Mouse (Mus musculus) kidney, embryonic 14.5 days (tissue): ENCODE data around the gene Caprin1. TPM values are rescaled to one million over a fixed set of nuclear protein-coding genes. Genes with fewer than 3 reads are reported as not detected.

ENCODE experiments used
- ATAC-seq: fragments of 200-750 bp; cut with Nextera tagmentation; 2 replicates; pipeline ENCODE4 v1.8.0; 2017; ENCODE audit warnings: moderate number of reproducible peaks, mild to moderate bottlenecking, moderate TSS enrichment, moderate library complexity; ENCODE audit not compliant: low FRiP score, low TSS enrichment
- H3K27ac ChIP-seq: fragments of 300-500 bp; sonication (generic); 2 replicates; pipeline ENCODE4 v1.5.1; 2014; ENCODE audit warnings: low read depth, mild to moderate bottlenecking, low read length, moderate library complexity, mixed read lengths
- H3K27me3 ChIP-seq: fragments of 300-500 bp; sonication (generic); 2 replicates; pipeline ENCODE4 v1.6.1; 2014; ENCODE audit warnings: mild to moderate bottlenecking, low read length; ENCODE audit not compliant: control insufficient read depth, insufficient read depth
- H3K36me3 ChIP-seq: fragments of 300-500 bp; sonication (generic); 2 replicates; pipeline ENCODE4 v1.6.1; 2014; ENCODE audit warnings: low read length, mixed read lengths; ENCODE audit not compliant: control insufficient read depth, insufficient read depth
- H3K4me1 ChIP-seq: fragments of 300-500 bp; sonication (generic); 2 replicates; pipeline ENCODE4 v1.6.1; 2014; ENCODE audit warnings: low read length, mixed read lengths; ENCODE audit not compliant: control insufficient read depth, insufficient read depth
- H3K4me2 ChIP-seq: fragments of 300-500 bp; sonication (generic); replicated peaks from 2 replicates; pipeline ENCODE4 v1.6.1; 2014; ENCODE audit warnings: low read depth, mild to moderate bottlenecking, low read length
- H3K4me3 ChIP-seq: fragments of 300-500 bp; sonication (generic); 2 replicates; pipeline ENCODE4 v1.5.1; 2014; ENCODE audit warnings: mild to moderate bottlenecking, low read length
- H3K9ac ChIP-seq: fragments of 300-500 bp; sonication (generic); 2 replicates; pipeline ENCODE4 v1.6.1; 2014; ENCODE audit warnings: low read depth, mild to moderate bottlenecking, low read length, moderate library complexity
- H3K9me3 ChIP-seq: fragments of 300-500 bp; sonication (generic); 2 replicates; pipeline ENCODE4 v1.6.1; 2016; ENCODE audit warnings: low read length; ENCODE audit not compliant: control insufficient read depth
- WGBS: fragments of 180-500 bp; shearing (Covaris S2); extraction: QIAGEN DNeasy Blood & Tissue Kit; methylation state at CpG from one replicate; pipeline ENCODE4 v1.1.7; 2014; 5-methylcytosine and 5-hydroxymethylcytosine counted together
- polyA plus RNA-seq: library from polyadenylated mRNA; unstranded; fragments of >200 nt; fragmentation: Nextera tagmentation; extraction: Ambion mirVana; gene quantifications from 2 replicates; pipeline ENCODE4 v1.2.1, GENCODE M21; 2014

The Caprin1 gene
- polyA plus RNA-seq, result 215 and 448 TPM in 2 replicates

- H3K4me1 ChIP-seq, result peaks cover 6% of the 10 kb centered on the region; the same call in 1 of the 2 replicates
- no peaks in the 10 kb centered on the region for H3K27me3 ChIP-seq
- H3K4me3 ChIP-seq, result peak within 1 kb of the TSS; percentile 98
- H3K9me3 ChIP-seq, result no peaks in the 10 kb centered on the region
- peaks cover 20% of the 10 kb centered on the region for H3K36me3 ChIP-seq
- peak; percentile 95 for ATAC-seq
- H3K9ac ChIP-seq, result peak within 1 kb of the TSS; percentile 99
- peak within 1 kb of the TSS; percentile 99 for H3K27ac ChIP-seq
- WGBS, result under 1% methylated on average over 29 of the region's 33 CpGs
- H3K4me2 ChIP-seq, result peak within 1 kb of the TSS; percentile 60
Observed at GRCm38 (mm10) chr2:103797491-103798009, at the start of gene Caprin1. Caprin1 (minus strand) TSS chr2:103797649.

DNA sequence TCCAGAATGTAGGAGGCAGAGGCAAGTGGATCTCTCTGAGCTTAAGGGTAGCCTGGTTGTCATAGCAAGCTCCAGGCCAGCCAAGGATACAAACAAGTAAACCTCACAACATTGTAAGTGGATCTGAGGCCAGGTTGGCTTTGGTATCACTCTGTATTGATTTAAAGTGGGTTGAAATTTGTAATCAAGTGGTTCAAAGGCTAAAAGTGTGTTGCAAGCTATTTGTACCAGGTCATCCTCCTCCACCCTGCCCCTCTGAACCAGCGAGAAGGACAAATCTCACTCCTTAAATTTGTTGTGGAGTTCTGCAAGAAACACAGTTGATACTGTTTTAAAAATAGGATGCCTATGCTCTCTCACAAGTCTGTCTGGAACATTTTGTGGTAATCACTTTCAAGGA lies 49.4 kb upstream of the Caprin1 start:
- Histone ChIP-seq H3K9ac (no peak overlapping the region), H3K27me3 (no peaks in the 10 kb centered on the region), H3K27ac (no peak overlapping the region), H3K4me2 (no peak overlapping the region), H3K9me3 (no peaks in the 10 kb centered on the region; the same call in 1 of the 2 replicates), H3K36me3 (no peaks in the 10 kb centered on the region), H3K4me3 (no peak overlapping the region), H3K4me1 (no peaks in the 10 kb centered on the region)
- no peak for ATAC-seq
- WGBS, result 81% methylated on average over 1 of the region's 1 CpGs

DNA sequence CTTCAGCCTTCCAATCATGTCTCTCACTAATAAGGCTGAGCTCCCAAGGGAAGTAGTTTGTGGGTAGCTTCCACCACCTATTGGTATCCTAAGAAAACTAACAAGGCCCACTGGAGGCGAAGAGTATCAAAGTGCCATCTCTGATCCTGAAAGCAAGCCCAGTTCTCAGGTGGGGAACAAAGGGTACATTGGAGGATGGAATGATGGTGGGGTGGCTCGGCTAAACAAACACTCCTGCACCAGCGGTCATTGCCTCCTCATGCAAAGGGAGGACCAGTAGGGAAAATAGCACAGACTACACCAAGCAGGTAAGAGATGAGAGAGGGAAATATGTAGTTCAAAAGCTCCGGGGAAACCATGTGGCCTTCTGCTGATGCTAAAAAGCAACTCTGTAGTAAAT lies 48.8 kb upstream of the Caprin1 start:
- Histone ChIP-seq H3K9ac (no peak overlapping the region), H3K27ac (no peak overlapping the region), H3K4me2 (no peak overlapping the region), H3K4me1 (no peaks in the 10 kb centered on the region), H3K36me3 (no peaks in the 10 kb centered on the region), H3K4me3 (no peak overlapping the region), H3K9me3 (no peaks in the 10 kb centered on the region; the same call in 1 of the 2 replicates), H3K27me3 (no peaks in the 10 kb centered on the region)
- WGBS, result 85% methylated on average over 4 of the region's 4 CpGs
- ATAC-seq, result no peak

- no peak for ATAC-seq
- Histone ChIP-seq H3K36me3 (no peaks in the 10 kb centered on the region), H3K4me3 (no peak overlapping the region), H3K4me1 (no peaks in the 10 kb centered on the region), H3K9me3 (no peaks in the 10 kb centered on the region; the same call in 1 of the 2 replicates), H3K4me2 (no peak overlapping the region), H3K27ac (no peak overlapping the region), H3K27me3 (no peaks in the 10 kb centered on the region), H3K9ac (no peak overlapping the region)
- WGBS, result 90% methylated on average over 2 of the region's 2 CpGs
Observed at GRCm38 (mm10) chr2:103844016-103844415, 46.6 kb upstream of the Caprin1 start.

- no peak overlapping the region for H3K4me3 ChIP-seq
- H3K9ac ChIP-seq, result no peak overlapping the region
- H3K27me3 ChIP-seq, result no peaks in the 10 kb centered on the region
- H3K4me2 ChIP-seq, result no peak overlapping the region
- H3K9me3 ChIP-seq, result no peaks in the 10 kb centered on the region; the same call in 1 of the 2 replicates
- no peaks in the 10 kb centered on the region for H3K4me1 ChIP-seq
- no peaks in the 10 kb centered on the region for H3K36me3 ChIP-seq
- WGBS, result 95% methylated on average over 13 of the region's 13 CpGs
- ATAC-seq, result no peak
- H3K27ac ChIP-seq, result no peak overlapping the region
Observed at GRCm38 (mm10) chr2:103843321-103843720, 45.9 kb upstream of the Caprin1 start.

DNA sequence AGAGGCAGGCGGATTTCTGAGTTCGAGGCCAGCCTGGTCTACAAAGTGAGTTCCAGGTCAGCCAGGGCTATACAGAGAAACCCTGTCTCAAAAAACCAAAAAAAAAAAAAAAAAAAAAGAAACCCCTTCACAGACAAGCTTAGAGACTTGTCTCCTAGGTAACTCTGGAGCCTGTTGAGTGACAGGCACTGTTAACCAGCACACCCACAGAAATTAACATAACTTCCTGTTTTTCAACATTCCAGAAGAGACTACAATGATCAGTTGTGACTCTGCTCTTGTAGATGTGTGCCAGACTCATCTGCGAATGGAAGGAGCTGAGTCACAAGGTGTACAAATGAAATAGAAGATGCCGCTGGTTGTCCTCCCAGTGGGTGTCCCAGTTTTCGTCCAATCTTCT lies 44.9 kb upstream of the Caprin1 start:
- WGBS, result 88% methylated on average over 5 of the region's 5 CpGs
- Histone ChIP-seq H3K27me3 (no peaks in the 10 kb centered on the region), H3K9ac (no peak overlapping the region), H3K4me1 (no peaks in the 10 kb centered on the region), H3K4me2 (no peak overlapping the region), H3K9me3 (no peaks in the 10 kb centered on the region), H3K36me3 (no peaks in the 10 kb centered on the region), H3K4me3 (no peak overlapping the region), H3K27ac (no peak overlapping the region)
- no peak for ATAC-seq

DNA sequence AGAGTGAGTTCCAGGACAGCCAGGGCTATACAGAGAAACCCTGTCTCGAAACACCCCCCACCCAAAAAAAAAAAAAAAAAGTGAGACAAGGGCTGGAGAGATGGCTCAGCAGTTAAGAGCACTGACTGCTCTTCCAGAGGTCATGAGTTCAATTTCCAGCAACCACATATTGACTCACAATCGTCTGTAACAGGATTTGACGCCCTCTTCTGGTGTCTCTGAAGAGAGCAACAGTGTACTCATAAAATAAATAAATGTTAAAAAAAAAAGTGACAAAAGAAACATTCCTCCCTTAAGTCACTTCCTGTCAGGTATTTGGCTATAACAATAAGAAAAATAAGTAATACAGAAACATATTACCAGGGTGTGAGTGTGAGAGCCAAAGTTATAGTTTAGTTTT lies 41.0 kb upstream of the Caprin1 start:
- H3K27ac ChIP-seq, result no peak overlapping the region
- no peak overlapping the region for H3K4me3 ChIP-seq
- no peak for ATAC-seq
- no peaks in the 10 kb centered on the region for H3K4me1 ChIP-seq
- no peak overlapping the region for H3K9ac ChIP-seq
- no peaks in the 10 kb centered on the region for H3K9me3 ChIP-seq
- no peak overlapping the region for H3K4me2 ChIP-seq
- 78% methylated on average over 3 of the region's 3 CpGs for WGBS
- H3K27me3 ChIP-seq, result no peaks in the 10 kb centered on the region
- H3K36me3 ChIP-seq, result no peaks in the 10 kb centered on the region

DNA sequence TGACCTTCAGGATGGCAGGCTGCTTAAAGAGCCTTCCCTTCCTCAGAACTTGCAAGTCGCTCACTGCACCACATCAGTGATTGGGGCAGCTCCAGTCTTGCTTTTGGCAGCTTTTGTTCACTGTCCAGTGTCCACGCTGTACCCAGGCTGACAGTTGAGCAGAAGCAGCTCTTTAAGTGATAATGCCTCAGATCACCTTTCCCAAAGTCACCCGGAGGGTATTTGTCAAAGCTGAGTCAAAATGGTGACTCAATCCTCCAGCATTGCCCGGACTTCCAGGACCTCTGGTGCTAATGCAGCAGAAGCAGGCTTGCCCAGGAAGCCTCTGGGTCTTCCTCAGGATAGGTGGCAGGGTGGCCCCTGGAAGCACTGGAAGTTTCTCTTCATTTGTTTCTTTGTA lies 39.7 kb upstream of the Caprin1 start:
- Histone ChIP-seq H3K9ac (no peak overlapping the region), H3K27me3 (no peaks in the 10 kb centered on the region), H3K9me3 (no peaks in the 10 kb centered on the region), H3K4me2 (no peak overlapping the region), H3K4me3 (no peak overlapping the region), H3K36me3 (no peaks in the 10 kb centered on the region), H3K27ac (no peak overlapping the region), H3K4me1 (no peaks in the 10 kb centered on the region)
- ATAC-seq, result no peak
- 77% methylated on average over 4 of the region's 4 CpGs for WGBS

GRCm38 (mm10) chr2:103835614-103836395 lies 38.4 kb upstream of the Caprin1 start:
- H3K9ac ChIP-seq, result no peak overlapping the region

More at GRCm38 (mm10) chr2:103835614-103836395, 38.4 kb upstream of the Caprin1 start:
- Histone ChIP-seq H3K4me1 (no peaks in the 10 kb centered on the region), H3K4me3 (no peak overlapping the region), H3K9me3 (no peaks in the 10 kb centered on the region), H3K27me3 (no peaks in the 10 kb centered on the region), H3K36me3 (no peaks in the 10 kb centered on the region), H3K4me2 (no peak overlapping the region), H3K27ac (no peak overlapping the region)
- no peak; the same call in 1 of the 2 replicates for ATAC-seq
- 71% methylated on average over 11 of the region's 11 CpGs for WGBS
